Mouse (Mus musculus): Measurements from ENCODE around the gene D10Jhu81e. TPM values are rescaled to one million over a fixed set of nuclear protein-coding genes. Genes with fewer than 3 reads are reported as not detected.

Gene D10Jhu81e
- 40.6 to 45.5 TPM (median 42.5 TPM) in 4 replicates for total RNA-seq (2023)

GRCm38 (mm10) chr10:78169281-78170042 lies at the start of gene D10Jhu81e:
Gene D10Jhu81e (minus strand): TSS chr10:78169782.

GRCm38 (mm10) chr10:78184531-78185380 lies 15.2 kb upstream of the D10Jhu81e start, which contains the start of gene Pwp2:
Gene Pwp2 (minus strand): TSS chr10:78185149.

Other genes with a start within 250 kb of the D10Jhu81e start
- 21.4 to 30.7 TPM (median 24.9 TPM) in 4 replicates for gene Trpm2, start 199.2 kb downstream of the D10Jhu81e start, total RNA-seq (2023)
- 7.4 to 12.6 TPM (median 10.7 TPM) in 4 replicates for gene 1810043G02Rik, start 191.3 kb downstream of the D10Jhu81e start, total RNA-seq (2023)
- 76.6 to 97.0 TPM (median 84.3 TPM) in 4 replicates for gene Pfkl, start 159.7 kb downstream of the D10Jhu81e start, total RNA-seq (2023)
- gene Dnmt3l, start 127.8 kb downstream of the D10Jhu81e start, total RNA-seq (2023), result not detected in 4 replicates
- 1.3 to 2.2 TPM (median 1.9 TPM) in 4 replicates for gene Aire, start 126.2 kb downstream of the D10Jhu81e start, total RNA-seq (2023)
- gene Icosl, start 100.5 kb downstream of the D10Jhu81e start, total RNA-seq (2023), result 243 to 274 TPM (median 264 TPM) in 4 replicates
- 22.3 to 26.5 TPM (median 23.9 TPM) in 4 replicates for gene Pwp2, start 15.4 kb upstream of the D10Jhu81e start, total RNA-seq (2023)
- gene Trappc10, start 74.9 kb upstream of the D10Jhu81e start, total RNA-seq (2023), result 69.3 to 80.4 TPM (median 72.0 TPM) in 4 replicates
- 96.5 to 116 TPM (median 112 TPM) in 4 replicates for gene Agpat3, start 182.7 kb upstream of the D10Jhu81e start, total RNA-seq (2023)
- gene Rrp1, start 243.3 kb upstream of the D10Jhu81e start, total RNA-seq (2023), result 376 to 391 TPM (median 377 TPM) in 4 replicates